Mouse (Mus musculus): Measurements from ENCODE around the gene Cd247. TPM values are rescaled to one million over a fixed set of nuclear protein-coding genes. Genes with fewer than 3 reads are reported as not detected.
"Not testable (repeated sequence)": the region's sequence is repeated elsewhere in the genome, so short reads cannot be mapped to it uniquely, and the experiment has no call there.

The Cd247 gene
- polyA plus RNA-seq, 2 experiments = 0.07 to 0.47 TPM

- TF ChIP-seq CTCF (IDR thresholded peaks at IDR 0.05; ENCODE audit: low read depth) = no peak
- TF ChIP-seq EP300 (IDR thresholded peaks at IDR 0.05; ENCODE audit: low read depth) = no peak
- ATAC-seq (ENCODE audit: insufficient read depth) = no peak
- H3K36me3 ChIP-seq (replicated peaks; ENCODE audit: control insufficient read depth, insufficient read depth, low read depth) = no peaks in the 10 kb centered on the region
These were observed 36.6 kb upstream of the Cd247 start for GRCm38 (mm10) chr1:165751838-165752237.

DNA sequence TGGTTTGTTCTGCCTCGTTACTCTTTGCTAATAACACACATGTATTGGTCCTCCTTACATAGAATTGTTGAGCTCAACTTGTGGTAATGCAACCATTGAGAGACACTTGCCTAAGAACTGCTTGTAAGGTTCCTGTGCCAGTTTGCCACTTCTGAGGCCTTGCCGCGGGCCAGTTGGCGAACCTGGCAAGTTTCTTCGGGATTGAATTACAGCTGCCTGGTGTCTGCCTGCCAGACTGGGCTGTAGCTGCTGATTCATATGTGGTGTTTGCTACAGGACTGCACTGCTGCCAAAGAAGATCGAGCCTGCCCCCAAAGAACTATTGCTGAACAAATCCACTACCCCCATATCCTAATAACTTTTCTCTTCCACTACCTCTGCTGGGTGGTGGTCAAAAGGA lies 34.3 kb upstream of the Cd247 start:
- WGBS (ENCODE audit: insufficient replicate concordance) = 76% methylated on average over 6 of the region's 6 CpGs
- ATAC-seq (ENCODE audit: insufficient read depth) = no peak
- H3K4me1 ChIP-seq (replicated peaks; ENCODE audit: control insufficient read depth in 2 of 2, insufficient read depth in 2 of 2, low read length in 1 of 2) = no peaks in the 10 kb centered on the region; a peak in 1 of 4 replicates
- H3K27ac ChIP-seq = no peak overlapping the region
- no peaks in the 10 kb centered on the region for H3K27me3 ChIP-seq (ENCODE audit: control insufficient read depth, insufficient read depth, low read length)
- no peak overlapping the region for H3K4me3 ChIP-seq (ENCODE audit: insufficient read depth in 1 of 2, low read depth in 2 of 2, low read length in 2 of 2)
- H3K4me2 ChIP-seq (ENCODE audit: low read depth) = no peak overlapping the region
- DNase-seq (ENCODE audit: low read depth in 3 of 3, low spot score in 3 of 3) = no peak
- no peak for TF ChIP-seq CTCF (IDR thresholded peaks at IDR 0.05; ENCODE audit: low read depth)
- TF ChIP-seq EP300 (IDR thresholded peaks at IDR 0.05; ENCODE audit: low read depth) = no peak
- no peak overlapping the region for H3K9ac ChIP-seq (replicated peaks)
- no peaks in the 10 kb centered on the region for H3K36me3 ChIP-seq (replicated peaks; ENCODE audit: control insufficient read depth, insufficient read depth, low read depth)
- H3K9me3 ChIP-seq (ENCODE audit: control insufficient read depth, low read length) = no peaks in the 10 kb centered on the region

More at GRCm38 (mm10) chr1:165751838-165752237, 36.6 kb upstream of the Cd247 start:
- H3K4me3 ChIP-seq (ENCODE audit: insufficient read depth in 1 of 2, low read depth in 2 of 2, low read length in 2 of 2) = no peak overlapping the region
- WGBS (ENCODE audit: insufficient replicate concordance) = 72% methylated on average over 5 of the region's 5 CpGs
- H3K9ac ChIP-seq (replicated peaks) = no peak overlapping the region
- H3K4me2 ChIP-seq (ENCODE audit: low read depth) = no peak overlapping the region
- DNase-seq (ENCODE audit: low read depth in 3 of 3, low spot score in 3 of 3) = no peak
- H3K9me3 ChIP-seq (ENCODE audit: control insufficient read depth, low read length) = no peaks in the 10 kb centered on the region
- no peak overlapping the region for H3K27ac ChIP-seq
- no peaks in the 10 kb centered on the region; a peak in 1 of 4 replicates for H3K4me1 ChIP-seq (replicated peaks; ENCODE audit: control insufficient read depth in 2 of 2, insufficient read depth in 2 of 2, low read length in 1 of 2)
- H3K27me3 ChIP-seq (ENCODE audit: control insufficient read depth, insufficient read depth, low read length) = no peaks in the 10 kb centered on the region

DNA sequence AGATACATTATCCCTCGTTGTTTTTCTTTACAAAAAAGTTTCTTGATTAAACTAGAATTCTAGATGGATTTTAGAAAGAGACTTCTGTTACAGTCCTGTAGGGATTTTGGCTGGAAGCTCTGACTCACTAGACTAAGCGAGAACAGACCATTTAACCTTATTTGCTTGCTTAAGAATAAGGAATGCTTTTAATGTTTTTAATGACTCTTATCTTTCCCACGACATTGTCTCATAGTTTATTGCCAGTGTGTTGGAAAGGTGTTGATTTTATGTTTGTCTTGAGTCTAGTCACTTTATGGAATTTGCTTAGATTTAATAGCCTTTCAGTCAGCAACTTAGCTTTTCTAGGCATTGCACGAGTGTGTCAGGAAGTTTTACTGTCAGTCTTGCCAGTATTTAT lies 33.3 kb upstream of the Cd247 start:
- Histone ChIP-seq H3K4me2 (ENCODE audit: low read depth) (no peak overlapping the region), H3K27me3 (ENCODE audit: control insufficient read depth, insufficient read depth, low read length) (no peaks in the 10 kb centered on the region), H3K9ac (replicated peaks) (no peak overlapping the region), H3K4me3 (ENCODE audit: insufficient read depth in 1 of 2, low read depth in 2 of 2, low read length in 2 of 2) (no peak overlapping the region), H3K4me1 (replicated peaks; ENCODE audit: control insufficient read depth in 2 of 2, insufficient read depth in 2 of 2, low read length in 1 of 2) (no peaks in the 10 kb centered on the region; a peak in 1 of 4 replicates), H3K9me3 (ENCODE audit: control insufficient read depth, low read length) (no peaks in the 10 kb centered on the region), H3K27ac (no peak overlapping the region), H3K36me3 (replicated peaks; ENCODE audit: control insufficient read depth, insufficient read depth, low read depth) (no peaks in the 10 kb centered on the region)
- TF ChIP-seq EP300 (IDR thresholded peaks at IDR 0.05; ENCODE audit: low read depth) (no peak), CTCF (IDR thresholded peaks at IDR 0.05; ENCODE audit: low read depth) (no peak)
- 37% methylated on average over 4 of the region's 4 CpGs for WGBS (ENCODE audit: insufficient replicate concordance)
- DNase-seq (ENCODE audit: low read depth in 3 of 3, low spot score in 3 of 3) = no peak
- ATAC-seq (ENCODE audit: insufficient read depth) = no peak

GRCm38 (mm10) chr1:165761522-165762305 lies 26.8 kb upstream of the Cd247 start:
- DNase-seq (ENCODE audit: low read depth in 3 of 3, low spot score in 3 of 3) (no peak), ATAC-seq (ENCODE audit: insufficient read depth) (no peak)
- Histone ChIP-seq H3K4me2 (ENCODE audit: low read depth) (no peak overlapping the region), H3K4me3 (ENCODE audit: insufficient read depth in 1 of 2, low read depth in 2 of 2, low read length in 2 of 2) (no peak overlapping the region), H3K9ac (replicated peaks) (no peak overlapping the region), H3K27ac (no peak overlapping the region), H3K4me1 (replicated peaks; ENCODE audit: control insufficient read depth in 2 of 2, insufficient read depth in 2 of 2, low read length in 1 of 2) (peaks cover 7 to 17% of the 10 kb centered on the region in 2 experiments), H3K27me3 (ENCODE audit: control insufficient read depth, insufficient read depth, low read length) (no peaks in the 10 kb centered on the region), H3K9me3 (ENCODE audit: control insufficient read depth, low read length) (no peaks in the 10 kb centered on the region), H3K36me3 (replicated peaks; ENCODE audit: control insufficient read depth, insufficient read depth, low read depth) (peaks cover 8% of the 10 kb centered on the region; the same call in 1 of the 2 replicates)
- WGBS (ENCODE audit: insufficient replicate concordance) = 65% methylated on average over 3 of the region's 3 CpGs
- peak; percentile 47 for TF ChIP-seq CTCF (IDR thresholded peaks at IDR 0.05; ENCODE audit: low read depth)
- no peak for TF ChIP-seq EP300 (IDR thresholded peaks at IDR 0.05; ENCODE audit: low read depth)

- Histone ChIP-seq H3K4me3 (ENCODE audit: insufficient read depth in 1 of 2, low read depth in 2 of 2, low read length in 2 of 2) (peak overlapping the region in 1 of 2 experiments; percentile 86; a peak in 1 of 4 replicates), H3K4me2 (ENCODE audit: low read depth) (peak overlapping the region; percentile 92), H3K4me1 (replicated peaks; ENCODE audit: control insufficient read depth in 2 of 2, insufficient read depth in 2 of 2, low read length in 1 of 2) (peaks cover 14 to 25% of the 10 kb centered on the region in 2 experiments)
- ATAC-seq (ENCODE audit: insufficient read depth); DNase-seq (ENCODE audit: low read depth in 3 of 3, low spot score in 3 of 3); H3K9ac ChIP-seq (replicated peaks); H3K27me3 ChIP-seq (ENCODE audit: control insufficient read depth, insufficient read depth, low read length); H3K27ac ChIP-seq; H3K36me3 ChIP-seq (replicated peaks; ENCODE audit: control insufficient read depth, insufficient read depth, low read depth); H3K9me3 ChIP-seq (ENCODE audit: control insufficient read depth, low read length): not testable (repeated sequence)
- 20% methylated on average over 2 of the region's 2 CpGs for WGBS (ENCODE audit: insufficient replicate concordance)
These were observed 26.0 kb upstream of the Cd247 start for GRCm38 (mm10) chr1:165762498-165762897.

Data from liver, embryonic 14.5 days (tissue).